Mouse (Mus musculus) spleen, adult 2 months (tissue): Measurements from ENCODE around the gene Orai1.
"Not testable (repeated sequence)": the region's sequence is repeated elsewhere in the genome, so short reads cannot be mapped to it uniquely, and the experiment has no call there.

Source experiments
- CTCF ChIP-seq: fragments of 200-500 bp; IDR thresholded peaks from 2 replicates; pipeline ENCODE4 v1.5.1; 2011; ENCODE audit warnings: mild to moderate bottlenecking, inconsistent platforms; ENCODE audit not compliant: insufficient read depth, insufficient read length, insufficient replicate concordance; ENCODE audit errors: extremely low read depth
- POLR2A ChIP-seq: fragments of 200-500 bp; IDR thresholded peaks from 2 replicates; pipeline ENCODE4 v1.6.1; 2011; ENCODE audit warnings: low read depth, low read length, inconsistent platforms

- not testable (repeated sequence) for TF ChIP-seq POLR2A, CTCF
These were observed 46.5 kb downstream of the Orai1 start for GRCm38 (mm10) chr5:123061402-123061749.
